Mouse (Mus musculus): ENCODE measurements at regions not wholly inside any gene's neighbourhood (a gene's known extent, or its start where the extent isn't known, plus 50 kb on each side); places are given as distances from the start of the nearest gene placed in this dataset.

- H3K27ac ChIP-seq (ENCODE audit: low read depth, low read length): no peak overlapping the region
- DNase-seq (ENCODE audit: low spot score) (no peak), ATAC-seq (replicated peaks; ENCODE audit: low FRiP score) (no peak)
- peaks cover 2% of the 10 kb centered on the region; the same call in 1 of the 2 replicates for H3K4me1 ChIP-seq (replicated peaks; ENCODE audit: control insufficient read depth, insufficient read depth, low read length)
- no peak overlapping the region for H3K4me2 ChIP-seq (ENCODE audit: low read depth, low read length, severe bottlenecking)
- H3K4me3 ChIP-seq (ENCODE audit: low read depth, low read length): no peak overlapping the region
- H3K27me3 ChIP-seq (ENCODE audit: control insufficient read depth, insufficient read depth, low read length): no peaks in the 10 kb centered on the region
- H3K9me3 ChIP-seq (ENCODE audit: control insufficient read depth, low read length): no peaks in the 10 kb centered on the region
- no peak overlapping the region for H3K9ac ChIP-seq (ENCODE audit: low read length)
- 67% methylated on average over 2 of the region's 2 CpGs for WGBS
- H3K36me3 ChIP-seq (ENCODE audit: control insufficient read depth, insufficient read depth, low read length): no peaks in the 10 kb centered on the region
Measured at GRCm38 (mm10) chr9:73275671-73276070, 162.4 kb downstream of the Rsl24d1 start.

GRCm38 (mm10) chr9:73295287-73295686 is 182.1 kb downstream of the Rsl24d1 start:
- ATAC-seq (replicated peaks; ENCODE audit: low FRiP score) (no peak), DNase-seq (ENCODE audit: low spot score) (no peak)
- H3K36me3 ChIP-seq (ENCODE audit: control insufficient read depth, insufficient read depth, low read length): no peaks in the 10 kb centered on the region
- 84% methylated on average over 6 of the region's 6 CpGs for WGBS
- H3K27me3 ChIP-seq (ENCODE audit: control insufficient read depth, insufficient read depth, low read length): no peaks in the 10 kb centered on the region
- H3K4me3 ChIP-seq (ENCODE audit: low read depth, low read length): no peak overlapping the region
- H3K9me3 ChIP-seq (ENCODE audit: control insufficient read depth, low read length): no peaks in the 10 kb centered on the region
- H3K4me2 ChIP-seq (ENCODE audit: low read depth, low read length, severe bottlenecking): no peak overlapping the region
- no peaks in the 10 kb centered on the region for H3K4me1 ChIP-seq (replicated peaks; ENCODE audit: control insufficient read depth, insufficient read depth, low read length)
- no peak overlapping the region for H3K9ac ChIP-seq (ENCODE audit: low read length)
- H3K27ac ChIP-seq (ENCODE audit: low read depth, low read length): no peak overlapping the region

GRCm38 (mm10) chr9:73302156-73302918 is 189.1 kb downstream of the Rsl24d1 start:
- 82% methylated on average over 5 of the region's 5 CpGs for WGBS

GRCm38 (mm10) chr9:73317048-73317447 is 203.8 kb downstream of the Rsl24d1 start:
- H3K4me2 ChIP-seq (ENCODE audit: low read depth, low read length, severe bottlenecking): no peak overlapping the region
- no peaks in the 10 kb centered on the region for H3K9me3 ChIP-seq (ENCODE audit: control insufficient read depth, low read length)
- no peaks in the 10 kb centered on the region for H3K4me1 ChIP-seq (replicated peaks; ENCODE audit: control insufficient read depth, insufficient read depth, low read length)
- no peaks in the 10 kb centered on the region for H3K27me3 ChIP-seq (ENCODE audit: control insufficient read depth, insufficient read depth, low read length)
- no peak overlapping the region for H3K27ac ChIP-seq (ENCODE audit: low read depth, low read length)
- 64% methylated on average over 1 of the region's 1 CpGs for WGBS
- H3K4me3 ChIP-seq (ENCODE audit: low read depth, low read length): no peak overlapping the region
- DNase-seq (ENCODE audit: low spot score) (no peak), ATAC-seq (replicated peaks; ENCODE audit: low FRiP score) (no peak)
- H3K9ac ChIP-seq (ENCODE audit: low read length): no peak overlapping the region
- no peaks in the 10 kb centered on the region for H3K36me3 ChIP-seq (ENCODE audit: control insufficient read depth, insufficient read depth, low read length)

More at GRCm38 (mm10) chr9:73302156-73302918, 189.1 kb downstream of the Rsl24d1 start:
- H3K27me3 ChIP-seq (ENCODE audit: control insufficient read depth, insufficient read depth, low read length): no peaks in the 10 kb centered on the region
- no peak overlapping the region for H3K9ac ChIP-seq (ENCODE audit: low read length)
- no peak overlapping the region for H3K4me3 ChIP-seq (ENCODE audit: low read depth, low read length)
- ATAC-seq (replicated peaks; ENCODE audit: low FRiP score): no peak
- no peaks in the 10 kb centered on the region for H3K36me3 ChIP-seq (ENCODE audit: control insufficient read depth, insufficient read depth, low read length)
- DNase-seq (ENCODE audit: low spot score): peak; percentile 50
- H3K9me3 ChIP-seq (ENCODE audit: control insufficient read depth, low read length): no peaks in the 10 kb centered on the region
- H3K4me2 ChIP-seq (ENCODE audit: low read depth, low read length, severe bottlenecking): no peak overlapping the region
- no peak overlapping the region for H3K27ac ChIP-seq (ENCODE audit: low read depth, low read length)
- H3K4me1 ChIP-seq (replicated peaks; ENCODE audit: control insufficient read depth, insufficient read depth, low read length): no peaks in the 10 kb centered on the region

GRCm38 (mm10) chr9:73319704-73320307 is 206.6 kb downstream of the Rsl24d1 start:
- H3K27me3 ChIP-seq (ENCODE audit: control insufficient read depth, insufficient read depth, low read length): no peaks in the 10 kb centered on the region
- WGBS: 94% methylated on average over 2 of the region's 2 CpGs
- no peaks in the 10 kb centered on the region for H3K36me3 ChIP-seq (ENCODE audit: control insufficient read depth, insufficient read depth, low read length)
- no peak overlapping the region for H3K4me3 ChIP-seq (ENCODE audit: low read depth, low read length)
- DNase-seq (ENCODE audit: low spot score): no peak
- H3K27ac ChIP-seq (ENCODE audit: low read depth, low read length): no peak overlapping the region
- no peaks in the 10 kb centered on the region for H3K9me3 ChIP-seq (ENCODE audit: control insufficient read depth, low read length)
- H3K4me2 ChIP-seq (ENCODE audit: low read depth, low read length, severe bottlenecking): no peak overlapping the region
- ATAC-seq (replicated peaks; ENCODE audit: low FRiP score): no peak
- no peaks in the 10 kb centered on the region for H3K4me1 ChIP-seq (replicated peaks; ENCODE audit: control insufficient read depth, insufficient read depth, low read length)
- H3K9ac ChIP-seq (ENCODE audit: low read length): no peak overlapping the region

GRCm38 (mm10) chr9:73331066-73331465 is 217.8 kb downstream of the Rsl24d1 start:
- ATAC-seq (replicated peaks; ENCODE audit: low FRiP score) (no peak), DNase-seq (ENCODE audit: low spot score) (no peak)
- Histone ChIP-seq H3K9ac (ENCODE audit: low read length) (no peak overlapping the region), H3K9me3 (ENCODE audit: control insufficient read depth, low read length) (no peaks in the 10 kb centered on the region), H3K4me3 (ENCODE audit: low read depth, low read length) (no peak overlapping the region), H3K4me1 (replicated peaks; ENCODE audit: control insufficient read depth, insufficient read depth, low read length) (no peaks in the 10 kb centered on the region), H3K4me2 (ENCODE audit: low read depth, low read length, severe bottlenecking) (no peak overlapping the region), H3K27me3 (ENCODE audit: control insufficient read depth, insufficient read depth, low read length) (no peaks in the 10 kb centered on the region), H3K36me3 (ENCODE audit: control insufficient read depth, insufficient read depth, low read length) (no peaks in the 10 kb centered on the region), H3K27ac (ENCODE audit: low read depth, low read length) (no peak overlapping the region)

GRCm38 (mm10) chr9:73336039-73336438 is 222.8 kb downstream of the Rsl24d1 start:
- ATAC-seq (replicated peaks; ENCODE audit: low FRiP score) (no peak), DNase-seq (ENCODE audit: low spot score) (no peak)
- Histone ChIP-seq H3K27ac (ENCODE audit: low read depth, low read length) (no peak overlapping the region), H3K9ac (ENCODE audit: low read length) (no peak overlapping the region), H3K9me3 (ENCODE audit: control insufficient read depth, low read length) (no peaks in the 10 kb centered on the region), H3K4me3 (ENCODE audit: low read depth, low read length) (no peak overlapping the region), H3K4me1 (replicated peaks; ENCODE audit: control insufficient read depth, insufficient read depth, low read length) (no peaks in the 10 kb centered on the region), H3K27me3 (ENCODE audit: control insufficient read depth, insufficient read depth, low read length) (no peaks in the 10 kb centered on the region), H3K36me3 (ENCODE audit: control insufficient read depth, insufficient read depth, low read length) (no peaks in the 10 kb centered on the region), H3K4me2 (ENCODE audit: low read depth, low read length, severe bottlenecking) (no peak overlapping the region)
- WGBS: 86% methylated on average over 5 of the region's 5 CpGs

- Histone ChIP-seq H3K27me3 (ENCODE audit: control insufficient read depth, insufficient read depth, low read length) (no peaks in the 10 kb centered on the region), H3K4me1 (replicated peaks; ENCODE audit: control insufficient read depth, insufficient read depth, low read length) (no peaks in the 10 kb centered on the region), H3K9ac (ENCODE audit: low read length) (no peak overlapping the region), H3K27ac (ENCODE audit: low read depth, low read length) (no peak overlapping the region), H3K36me3 (ENCODE audit: control insufficient read depth, insufficient read depth, low read length) (no peaks in the 10 kb centered on the region), H3K4me2 (ENCODE audit: low read depth, low read length, severe bottlenecking) (no peak overlapping the region), H3K4me3 (ENCODE audit: low read depth, low read length) (no peak overlapping the region), H3K9me3 (ENCODE audit: control insufficient read depth, low read length) (peaks cover 6% of the 10 kb centered on the region; the same call in 1 of the 2 replicates)
- ATAC-seq (replicated peaks; ENCODE audit: low FRiP score): no peak
- no peak for DNase-seq (ENCODE audit: low spot score)
- 85% methylated on average over 2 of the region's 2 CpGs for WGBS
Measured at GRCm38 (mm10) chr9:73337045-73337740, 224.0 kb downstream of the Rsl24d1 start.
